Mouse (Mus musculus) yolk sac, embryonic 10.5 days (tissue): ENCODE measurements at regions not wholly inside any gene's neighbourhood (a gene's known extent, or its start where the extent isn't known, plus 50 kb on each side); places are given as distances from the start of the nearest gene placed in this dataset.

ENCODE experiments used
- DNase-seq: peaks from one replicate; pipeline ENCODE4 v3.0.0-alpha.2; 2017; ENCODE audit warnings: low spot score

- peak; percentile 81 for DNase-seq
Measured at GRCm38 (mm10) chr12:110220516-110220915, 58.4 kb upstream of the Dio3 start.

- no peak for DNase-seq
Measured at GRCm38 (mm10) chr12:110221184-110221583, 57.7 kb upstream of the Dio3 start.

GRCm38 (mm10) chr12:110221679-110222078 lies 57.2 kb upstream of the Dio3 start:
- DNase-seq = no peak

GRCm38 (mm10) chr12:110224250-110224649 lies 54.6 kb upstream of the Dio3 start:
- no peak for DNase-seq

GRCm38 (mm10) chr12:110228011-110228411 lies 50.9 kb upstream of the Dio3 start:
- no peak for DNase-seq
